Mouse (Mus musculus) embryonic fibroblast, embryonic 13.5 days (primary cell): ENCODE measurements around the gene Fam241a. TPM values are rescaled to one million over a fixed set of nuclear protein-coding genes. Genes with fewer than 3 reads are reported as not detected.

Experiments used
- H3K27ac ChIP-seq: 2 replicates; pipeline ENCODE4 v1.5.1; 2012; ENCODE audit warnings: low read length, control low read depth, inconsistent platforms; ENCODE audit not compliant: insufficient read depth
- H3K4me1 ChIP-seq: 2 replicates; pipeline ENCODE4 v1.6.1; 2011; ENCODE audit warnings: low read length; ENCODE audit not compliant: control insufficient read depth, insufficient read depth
- H3K4me3 ChIP-seq: 2 replicates; pipeline ENCODE4 v1.5.1; 2011; ENCODE audit warnings: mild to moderate bottlenecking, control low read depth, low read length; ENCODE audit not compliant: insufficient read depth
- CTCF ChIP-seq: IDR thresholded peaks from 2 replicates; pipeline ENCODE4 v1.5.1; 2011; ENCODE audit warnings: mild to moderate bottlenecking, control low read depth, low read length, moderate library complexity, borderline replicate concordance; ENCODE audit not compliant: insufficient read depth
- POLR2A ChIP-seq: IDR thresholded peaks from 2 replicates; pipeline ENCODE4 v1.6.1; 2011; ENCODE audit warnings: low read depth, mild to moderate bottlenecking, control low read depth, low read length, moderate library complexity
- polyA plus RNA-seq: library from polyadenylated mRNA; stranded (reverse); fragments of >200 nt; gene quantifications from 2 replicates; pipeline ENCODE4 v1.2.4, GENCODE M21; 2011; ENCODE audit warnings: low read depth; ENCODE audit not compliant: missing spikeins, insufficient read length

Fam241a gene
- polyA plus RNA-seq, 1 experiment = 2.5 TPM

DNA sequence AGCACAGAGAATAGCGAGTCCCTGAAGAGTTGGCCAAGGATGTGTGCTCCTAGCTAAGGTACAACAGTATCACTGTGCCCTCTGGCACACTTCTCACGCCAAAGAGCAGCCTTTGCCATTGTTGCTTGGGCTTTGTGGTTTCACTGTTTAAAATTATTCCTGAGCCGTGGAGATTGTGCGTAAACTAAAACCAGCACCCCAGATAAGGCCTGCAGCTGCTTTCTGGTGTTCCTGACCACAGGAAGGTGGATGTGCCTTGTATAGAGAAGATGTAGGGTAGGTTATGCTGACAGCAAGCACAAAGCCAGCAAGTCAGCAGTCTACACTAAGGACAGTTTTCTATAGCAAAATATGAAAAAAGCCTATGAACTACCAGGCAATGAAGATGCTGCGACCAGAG lies 74.9 kb downstream of the Fam241a start:
- Histone ChIP-seq H3K4me3 (no peak overlapping the region), H3K4me1 (no peaks in the 10 kb centered on the region), H3K27ac (no peak overlapping the region)
- TF ChIP-seq POLR2A = no peak
- no peak for TF ChIP-seq CTCF

DNA sequence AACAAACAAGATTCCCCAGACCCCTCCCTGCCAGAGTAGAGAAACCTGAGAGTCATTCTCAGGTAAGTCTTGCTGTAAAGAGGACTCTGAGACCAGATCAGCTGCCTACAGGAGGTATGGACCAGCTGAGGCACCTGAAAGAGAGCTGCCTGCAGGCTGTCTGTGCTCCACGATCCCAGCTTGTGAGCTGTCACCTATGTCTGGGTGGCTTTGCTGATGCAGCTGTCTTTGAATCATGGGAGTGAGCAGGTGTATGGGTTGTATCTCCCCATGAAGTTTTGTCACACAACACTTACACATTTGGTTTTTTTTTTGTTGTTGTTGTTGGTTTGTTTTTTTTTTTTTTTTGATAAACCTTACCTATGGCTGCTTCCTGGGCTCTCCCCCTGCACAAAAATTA lies 75.7 kb downstream of the Fam241a start:
- Histone ChIP-seq H3K4me3 (no peak overlapping the region), H3K27ac (no peak overlapping the region), H3K4me1 (no peaks in the 10 kb centered on the region)
- TF ChIP-seq POLR2A (no peak), CTCF (no peak)

Other genes with a start within 250 kb of the Fam241a start
- 6.1 and 6.2 TPM in 2 replicates for gene Alpk1, start 115.8 kb downstream of the Fam241a start, polyA plus RNA-seq
- 2.3 and 2.6 TPM in 2 replicates for gene Tifa, start 106.5 kb downstream of the Fam241a start, polyA plus RNA-seq
- gene Ap1ar, start 58.8 kb downstream of the Fam241a start, polyA plus RNA-seq = 33.7 and 40.7 TPM in 2 replicates